Mouse (Mus musculus): ENCODE measurements around the gene Ssbp4. TPM values are rescaled to one million over a fixed set of nuclear protein-coding genes. Genes with fewer than 3 reads are reported as not detected.

Gene Ssbp4
- polyA plus RNA-seq, 1 experiment from 2014 or later = 84.1 TPM

DNA sequence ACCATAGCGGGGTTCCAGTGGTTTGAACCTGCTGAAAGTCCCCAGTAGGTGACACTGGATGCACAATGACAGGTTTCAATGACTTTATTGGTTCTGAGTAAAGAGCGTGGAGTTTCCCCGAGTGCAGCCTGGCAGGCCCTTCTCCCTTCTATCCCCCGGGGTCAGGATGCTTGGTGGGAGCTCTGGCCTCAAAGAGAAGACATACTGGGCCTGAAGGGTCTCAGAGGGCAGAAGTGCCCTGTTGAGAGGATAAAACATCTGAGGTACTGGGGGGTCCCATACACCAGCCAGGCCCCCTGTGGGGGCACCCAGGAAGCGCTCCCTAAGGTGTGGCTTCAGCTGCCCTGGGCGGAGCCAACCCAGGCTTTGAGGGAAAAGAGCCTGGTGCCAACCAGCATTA is 37.7 kb upstream of the Ssbp4 start:
- no peak overlapping the region for H3K4me3 ChIP-seq
- no peaks in the 10 kb centered on the region for H3K9me3 ChIP-seq
- H3K4me1 ChIP-seq = peaks cover 47% of the 10 kb centered on the region
- H3K36me3 ChIP-seq (replicated peaks) = peaks cover 31% of the 10 kb centered on the region
- WGBS = 78% methylated on average over 6 of the region's 6 CpGs
- DNase-seq (ENCODE audit: extremely low spot score, low spot score) = no peak
- no peaks in the 10 kb centered on the region for H3K27me3 ChIP-seq (ENCODE audit: poor library complexity, severe bottlenecking)
- peak overlapping the region; percentile 48; the same call in 1 of the 2 replicates for H3K27ac ChIP-seq

DNA sequence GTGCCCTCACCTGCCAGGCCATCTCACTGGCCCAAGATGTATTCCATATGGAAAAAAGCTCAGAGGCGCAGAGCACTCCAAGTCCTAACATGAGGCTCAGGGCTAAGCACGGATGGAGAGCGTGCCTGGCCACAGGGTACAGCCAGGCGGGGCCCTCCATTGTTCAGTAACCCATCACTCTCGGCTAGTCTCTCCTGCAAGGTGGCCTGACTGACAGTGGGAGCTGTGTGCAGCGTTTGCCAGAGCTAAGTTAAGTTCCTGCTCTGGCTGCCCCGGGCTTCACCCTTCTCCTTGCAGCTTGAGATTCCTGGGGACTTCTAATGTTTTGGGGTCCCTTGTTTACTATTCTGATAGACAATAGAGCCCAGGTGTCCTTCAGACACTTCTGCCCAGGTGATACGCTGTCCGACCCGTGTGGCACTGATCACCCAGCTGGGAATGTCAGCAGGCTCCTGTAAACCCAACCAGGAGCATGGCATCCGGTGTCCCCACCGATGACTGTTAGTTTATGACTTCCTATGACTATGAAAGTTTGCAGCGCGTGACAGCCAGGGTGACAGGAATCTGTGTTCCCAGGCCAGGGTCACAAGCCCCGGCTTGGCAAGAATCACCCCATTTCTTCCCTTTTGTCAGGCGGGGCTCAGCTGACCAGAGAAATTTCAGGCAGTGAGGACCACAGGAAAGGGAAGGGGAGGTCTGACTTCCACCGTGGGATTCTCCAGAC is 37.0 kb upstream of the Ssbp4 start:
- H3K36me3 ChIP-seq (replicated peaks) = peaks cover 24% of the 10 kb centered on the region
- H3K27me3 ChIP-seq (ENCODE audit: poor library complexity, severe bottlenecking) = no peaks in the 10 kb centered on the region
- no peak for DNase-seq (ENCODE audit: extremely low spot score, low spot score)
- H3K9me3 ChIP-seq = no peaks in the 10 kb centered on the region
- H3K4me3 ChIP-seq = no peak overlapping the region
- H3K4me1 ChIP-seq = peaks cover 47% of the 10 kb centered on the region
- 68% methylated on average over 17 of the region's 17 CpGs for WGBS
- H3K27ac ChIP-seq = peak overlapping the region; percentile 48; the same call in 1 of the 2 replicates

- no peak for DNase-seq (ENCODE audit: extremely low spot score, low spot score)
- 71% methylated on average over 2 of the region's 2 CpGs for WGBS
- H3K27me3 ChIP-seq (ENCODE audit: poor library complexity, severe bottlenecking) = no peaks in the 10 kb centered on the region
- H3K4me1 ChIP-seq = peaks cover 42% of the 10 kb centered on the region
- no peak overlapping the region for H3K4me3 ChIP-seq
- H3K36me3 ChIP-seq (replicated peaks) = peaks cover 8% of the 10 kb centered on the region
- no peak overlapping the region for H3K27ac ChIP-seq
- H3K9me3 ChIP-seq = no peaks in the 10 kb centered on the region
Observed at GRCm38 (mm10) chr8:70644065-70644464, 35.4 kb upstream of the Ssbp4 start.

GRCm38 (mm10) chr8:70643019-70643418 is 34.3 kb upstream of the Ssbp4 start:
- Histone ChIP-seq H3K9me3 (no peaks in the 10 kb centered on the region), H3K27me3 (ENCODE audit: poor library complexity, severe bottlenecking) (no peaks in the 10 kb centered on the region), H3K4me3 (no peak overlapping the region), H3K4me1 (peaks cover 31% of the 10 kb centered on the region), H3K27ac (no peak overlapping the region), H3K36me3 (replicated peaks) (no peaks in the 10 kb centered on the region)
- DNase-seq (ENCODE audit: extremely low spot score, low spot score) = no peak
- WGBS = 66% methylated on average over 3 of the region's 3 CpGs

GRCm38 (mm10) chr8:70638752-70639151 is 30.1 kb upstream of the Ssbp4 start:
- no peaks in the 10 kb centered on the region for H3K9me3 ChIP-seq
- H3K27ac ChIP-seq = no peak overlapping the region
- H3K4me3 ChIP-seq = no peak overlapping the region
- no peaks in the 10 kb centered on the region for H3K27me3 ChIP-seq (ENCODE audit: poor library complexity, severe bottlenecking)
- 87% methylated on average over 9 of the region's 9 CpGs for WGBS
- no peak for DNase-seq (ENCODE audit: extremely low spot score, low spot score)
- H3K36me3 ChIP-seq (replicated peaks) = no peaks in the 10 kb centered on the region
- H3K4me1 ChIP-seq = peaks cover 16% of the 10 kb centered on the region

DNA sequence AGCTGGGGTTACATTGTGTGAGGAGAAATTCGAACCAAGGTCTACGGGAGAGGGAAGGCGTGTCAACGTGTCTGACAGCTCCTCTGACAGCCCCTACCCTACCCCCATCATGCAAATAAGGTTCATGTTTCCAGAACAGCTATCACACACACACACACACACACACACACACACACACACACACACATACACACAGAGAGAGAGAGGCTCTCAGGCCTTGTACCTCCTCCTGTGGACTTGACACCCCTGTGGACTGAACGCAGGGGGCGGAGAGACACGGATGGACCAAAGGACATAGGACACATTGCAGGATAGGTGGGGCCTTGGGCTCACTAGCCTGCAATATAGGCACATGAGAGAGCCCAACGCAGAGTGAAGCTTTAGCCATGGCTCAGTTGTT is 28.2 kb upstream of the Ssbp4 start:
- DNase-seq (ENCODE audit: extremely low spot score, low spot score) = no peak
- 0 out of 2 replicates have a peak overlapping the region, but pooled peaks have one; percentile 42 for H3K27ac ChIP-seq
- no peaks in the 10 kb centered on the region for H3K36me3 ChIP-seq (replicated peaks)
- no peaks in the 10 kb centered on the region for H3K9me3 ChIP-seq
- no peak overlapping the region for H3K4me3 ChIP-seq
- H3K4me1 ChIP-seq = peaks cover 19% of the 10 kb centered on the region
- H3K27me3 ChIP-seq (ENCODE audit: poor library complexity, severe bottlenecking) = peaks cover 19% of the 10 kb centered on the region
- 68% methylated on average over 8 of the region's 8 CpGs for WGBS

GRCm38 (mm10) chr8:70635527-70635926 is 26.9 kb upstream of the Ssbp4 start:
- Histone ChIP-seq H3K27ac (peak overlapping the region; percentile 22), H3K4me1 (peaks cover 32% of the 10 kb centered on the region), H3K9me3 (no peaks in the 10 kb centered on the region), H3K27me3 (ENCODE audit: poor library complexity, severe bottlenecking) (peaks cover 32% of the 10 kb centered on the region), H3K4me3 (no peak overlapping the region), H3K36me3 (replicated peaks) (no peaks in the 10 kb centered on the region)
- DNase-seq (ENCODE audit: extremely low spot score, low spot score) = no peak
- WGBS = 84% methylated on average over 6 of the region's 6 CpGs

GRCm38 (mm10) chr8:70634066-70634465 is 25.4 kb upstream of the Ssbp4 start:
- WGBS = 74% methylated on average over 6 of the region's 6 CpGs
- DNase-seq (ENCODE audit: extremely low spot score, low spot score) = no peak
- H3K27ac ChIP-seq = no peak overlapping the region
- H3K27me3 ChIP-seq (ENCODE audit: poor library complexity, severe bottlenecking) = peaks cover 34% of the 10 kb centered on the region
- no peak overlapping the region for H3K4me3 ChIP-seq
- no peaks in the 10 kb centered on the region for H3K36me3 ChIP-seq (replicated peaks)
- no peaks in the 10 kb centered on the region for H3K9me3 ChIP-seq
- peaks cover 47% of the 10 kb centered on the region for H3K4me1 ChIP-seq

DNA sequence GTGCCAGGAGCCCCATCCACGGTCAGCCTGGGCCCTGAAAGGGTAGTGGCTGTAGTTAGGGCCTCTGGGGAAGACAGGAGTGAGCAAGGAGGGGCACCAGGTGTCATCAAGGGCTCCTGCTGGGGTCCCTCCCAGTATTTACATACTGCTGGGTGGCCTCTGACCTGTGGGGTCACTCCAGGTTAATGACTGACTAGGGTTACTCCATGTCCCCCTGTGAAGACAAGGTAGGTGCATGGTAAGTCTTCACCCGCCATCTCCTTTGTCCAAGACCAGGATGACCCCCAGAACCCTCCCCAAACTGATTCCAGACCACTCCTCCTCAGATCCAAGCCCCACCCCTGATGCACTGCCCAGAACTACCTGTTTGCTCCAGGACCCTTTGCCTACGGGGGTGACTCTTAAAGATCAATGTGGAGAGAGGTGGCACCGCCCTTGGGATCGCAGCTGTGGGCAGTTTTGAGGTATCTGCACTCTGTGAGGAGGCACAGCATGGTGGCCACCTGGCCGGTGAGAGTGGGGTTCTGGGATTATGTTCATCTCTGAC is 23.7 kb upstream of the Ssbp4 start, which contains the start of gene Gdf15:
Gene Gdf15, minus strand, starts transcription at position 111 of the 547 bp plus-strand sequence.
- Histone ChIP-seq H3K9me3 (no peaks in the 10 kb centered on the region), H3K27ac (0 out of 2 replicates have a peak within 1 kb of the TSS, but pooled peaks have one; percentile 31), H3K36me3 (replicated peaks) (no peaks in the 10 kb centered on the region), H3K27me3 (ENCODE audit: poor library complexity, severe bottlenecking) (peaks cover 39% of the 10 kb centered on the region), H3K4me3 (peak within 1 kb of the TSS; percentile 61), H3K4me1 (peaks cover 48% of the 10 kb centered on the region)
- DNase-seq (ENCODE audit: extremely low spot score, low spot score) = no peak
- WGBS = 76% methylated on average over 6 of the region's 6 CpGs

GRCm38 (mm10) chr8:70631436-70631835 is 22.8 kb upstream of the Ssbp4 start:
- Histone ChIP-seq H3K9me3 (no peaks in the 10 kb centered on the region), H3K4me3 (peak overlapping the region; percentile 61), H3K27ac (0 out of 2 replicates have a peak overlapping the region, but pooled peaks have one; percentile 31), H3K4me1 (peaks cover 39% of the 10 kb centered on the region), H3K27me3 (ENCODE audit: poor library complexity, severe bottlenecking) (peaks cover 39% of the 10 kb centered on the region), H3K36me3 (replicated peaks) (no peaks in the 10 kb centered on the region)
- no peak for DNase-seq (ENCODE audit: extremely low spot score, low spot score)
- 19% methylated on average over 24 of the region's 24 CpGs for WGBS

DNA sequence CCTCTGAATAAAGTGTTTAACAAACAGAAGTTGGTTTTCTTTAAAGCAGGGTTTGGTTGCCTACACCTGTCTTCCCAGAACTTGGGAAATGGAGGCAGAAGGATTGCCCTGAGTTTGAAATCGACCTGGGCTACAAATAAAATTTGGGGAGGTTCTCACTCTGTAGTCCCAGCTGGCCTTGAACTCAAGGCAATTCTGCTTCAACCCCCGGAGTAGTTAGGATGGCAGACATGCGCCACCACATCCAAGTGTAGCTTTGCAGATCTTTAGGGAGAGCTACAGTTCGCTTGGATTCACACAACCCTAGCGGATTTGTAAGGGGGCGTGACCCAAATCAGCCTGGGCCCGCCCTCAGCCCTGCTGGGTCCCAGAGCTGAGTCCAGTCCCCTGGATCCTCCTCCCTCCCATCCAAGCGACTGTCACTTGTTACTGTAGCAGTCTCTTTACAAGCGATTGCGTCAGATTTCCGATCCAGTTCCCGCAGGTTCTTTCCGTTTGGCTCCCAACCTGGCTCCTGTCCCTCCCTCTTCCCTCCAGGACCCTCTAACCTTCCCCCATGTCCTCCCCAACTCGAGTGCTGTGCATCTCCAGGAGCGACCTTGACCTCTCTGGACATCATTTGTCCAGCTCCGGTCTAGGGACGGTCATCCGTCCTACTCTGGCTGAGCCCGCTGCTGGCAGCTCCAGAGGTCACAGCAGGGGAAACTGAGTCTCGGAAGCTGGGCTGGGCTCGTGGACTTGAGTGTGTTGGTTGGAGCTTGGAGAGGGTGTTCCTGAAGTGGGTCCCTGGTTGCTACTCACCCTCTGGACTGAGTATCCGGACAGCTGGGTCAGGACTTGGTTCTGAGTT is 22.1 kb upstream of the Ssbp4 start:
- H3K4me1 ChIP-seq = peaks cover 36% of the 10 kb centered on the region
- H3K27me3 ChIP-seq (ENCODE audit: poor library complexity, severe bottlenecking) = peaks cover 39% of the 10 kb centered on the region
- H3K36me3 ChIP-seq (replicated peaks) = no peaks in the 10 kb centered on the region
- peak; percentile 48 for DNase-seq (ENCODE audit: extremely low spot score, low spot score)
- H3K27ac ChIP-seq = peak overlapping the region; percentile 86
- H3K9me3 ChIP-seq = no peaks in the 10 kb centered on the region
- peak overlapping the region; percentile 61 for H3K4me3 ChIP-seq
- WGBS = 13% methylated on average over 22 of the region's 22 CpGs

GRCm38 (mm10) chr8:70629574-70630531 is 21.2 kb upstream of the Ssbp4 start:
- WGBS = 1% methylated on average over 60 of the region's 60 CpGs

More at GRCm38 (mm10) chr8:70629574-70630531, 21.2 kb upstream of the Ssbp4 start:
- Histone ChIP-seq H3K27me3 (ENCODE audit: poor library complexity, severe bottlenecking) (peaks cover 39% of the 10 kb centered on the region), H3K36me3 (replicated peaks) (no peaks in the 10 kb centered on the region), H3K4me3 (peak overlapping the region; percentile 61), H3K27ac (peak overlapping the region; percentile 86), H3K4me1 (peaks cover 42% of the 10 kb centered on the region), H3K9me3 (no peaks in the 10 kb centered on the region)
- DNase-seq (ENCODE audit: extremely low spot score, low spot score) = peak; percentile 93
